Mouse (Mus musculus) cerebellum, adult 11-12 months (tissue): ENCODE results near the gene Sec14l1.

ENCODE experiments used
- DNase-seq: peaks from one replicate; pipeline ENCODE4 v3.0.0; 2022

The Sec14l1 gene

GRCm38 (mm10) chr11:117088271-117088991 is 26.5 kb upstream of the Sec14l1 start:
- no peak for DNase-seq

DNA sequence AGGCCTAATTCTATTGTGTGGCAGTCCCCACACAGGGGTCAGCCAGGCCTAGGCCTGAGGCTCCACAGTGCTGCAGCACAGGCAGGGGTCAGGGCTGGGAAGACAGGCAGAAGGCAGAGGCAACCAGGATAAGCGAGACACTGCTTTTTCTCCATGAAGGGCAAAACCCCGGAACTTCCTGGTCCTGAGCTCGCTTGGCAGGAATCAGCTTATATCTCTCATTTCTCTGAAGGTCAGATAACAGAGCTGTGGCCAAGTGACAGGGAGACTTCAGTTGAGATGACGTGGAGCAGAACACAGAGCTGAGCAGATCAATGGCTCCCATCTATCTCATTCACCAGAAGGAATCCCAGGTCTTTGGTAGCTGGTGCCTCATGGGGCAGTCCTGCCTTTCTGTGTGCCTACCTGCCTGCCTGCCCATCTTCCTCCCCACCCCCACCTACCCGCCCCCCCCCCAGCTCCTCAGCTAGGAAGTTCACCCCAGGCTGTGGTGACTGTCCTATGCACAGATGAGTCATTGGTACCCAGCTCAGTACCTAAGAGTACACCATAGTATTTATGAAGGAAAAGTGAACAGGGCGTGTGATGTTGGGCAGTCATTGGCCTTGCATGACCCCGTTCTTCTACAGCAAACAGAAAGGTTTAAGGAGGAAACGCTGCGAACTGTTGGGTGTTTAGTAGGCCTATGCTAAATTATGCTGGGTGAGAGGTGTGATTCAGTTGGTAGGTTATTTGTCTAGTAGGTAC is 25.1 kb upstream of the Sec14l1 start:
- no peak for DNase-seq

DNA sequence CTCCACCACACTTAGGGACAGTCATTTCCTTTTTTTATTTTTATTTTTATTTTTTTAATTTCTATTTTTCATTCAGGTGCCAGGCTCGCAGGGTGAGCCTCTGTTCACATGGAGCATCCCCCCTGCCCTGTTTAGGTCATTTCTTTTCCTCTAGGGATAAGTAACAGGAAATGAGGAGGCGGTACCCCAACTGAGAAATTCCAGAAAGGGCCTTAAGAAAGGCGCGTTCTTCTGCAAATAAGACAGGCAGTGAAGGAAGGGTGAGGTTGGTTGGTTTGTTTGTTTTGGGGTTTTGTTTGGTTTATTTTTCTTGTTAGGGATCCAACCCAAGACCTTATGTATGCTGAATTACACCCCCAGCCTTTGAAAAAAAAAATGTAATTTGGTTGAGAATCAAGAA is 23.6 kb upstream of the Sec14l1 start:
- DNase-seq, result no peak

GRCm38 (mm10) chr11:117091845-117092244 is 23.1 kb upstream of the Sec14l1 start:
- DNase-seq, result no peak

DNA sequence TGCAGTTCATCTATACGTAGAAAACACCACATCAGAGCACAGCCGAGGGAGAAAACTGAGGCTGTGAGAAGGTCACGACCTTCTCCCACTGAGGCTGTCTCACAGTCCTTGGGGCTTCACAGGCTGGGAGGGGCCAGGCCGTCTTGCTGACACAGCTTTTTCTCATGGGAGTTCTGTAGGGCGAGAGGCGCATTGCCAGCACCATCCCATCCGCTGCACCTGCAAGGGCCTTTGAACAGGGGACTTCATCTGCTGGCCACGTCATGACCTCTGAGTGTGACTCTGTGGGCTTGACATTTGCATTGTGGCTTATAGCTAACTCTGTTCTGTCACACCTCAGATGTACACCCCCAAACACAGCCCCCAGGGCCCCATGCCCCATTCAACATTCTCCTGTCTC is 22.3 kb upstream of the Sec14l1 start:
- no peak for DNase-seq

GRCm38 (mm10) chr11:117093900-117094552 is 20.9 kb upstream of the Sec14l1 start:
- no peak for DNase-seq

DNA sequence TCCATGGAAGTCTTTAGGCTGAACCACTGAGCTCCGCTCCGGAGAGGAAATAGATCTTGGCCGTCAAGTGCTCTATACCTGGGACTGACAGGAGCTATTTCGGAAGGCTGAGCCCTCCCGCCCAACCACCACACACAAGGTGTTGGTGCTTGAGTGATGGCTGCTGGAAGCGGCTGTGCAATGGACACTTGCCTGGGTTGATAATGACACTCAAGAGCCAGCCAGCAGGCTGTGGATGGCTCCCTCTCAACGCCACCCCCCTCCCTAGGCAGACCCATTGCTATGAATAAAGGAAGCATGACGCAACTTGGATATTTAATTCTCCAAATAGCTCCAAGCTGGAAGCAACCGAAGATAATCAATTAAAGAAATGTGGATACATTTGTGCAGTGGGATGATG is 20.3 kb upstream of the Sec14l1 start:
- DNase-seq, result no peak

DNA sequence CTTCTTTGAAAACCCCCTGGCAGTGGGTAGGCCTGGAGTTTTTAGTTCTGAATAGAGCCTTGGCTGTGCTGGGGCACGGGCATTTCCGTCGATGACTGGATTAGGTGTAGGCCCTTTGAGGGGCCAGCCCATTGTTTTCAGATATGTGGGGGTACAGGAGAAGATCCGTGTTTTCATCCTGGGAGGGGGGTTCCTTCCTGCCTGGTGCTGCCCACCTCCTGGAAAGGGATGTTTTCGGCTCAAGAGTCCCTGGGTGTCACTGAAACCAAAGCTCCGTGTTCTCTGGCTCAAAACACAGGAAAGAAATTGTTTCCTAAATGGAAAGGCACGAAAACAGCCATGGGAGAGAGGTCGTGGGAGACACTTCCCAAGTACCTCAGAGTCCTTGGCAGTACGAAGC is 17.9 kb upstream of the Sec14l1 start:
- no peak for DNase-seq

DNA sequence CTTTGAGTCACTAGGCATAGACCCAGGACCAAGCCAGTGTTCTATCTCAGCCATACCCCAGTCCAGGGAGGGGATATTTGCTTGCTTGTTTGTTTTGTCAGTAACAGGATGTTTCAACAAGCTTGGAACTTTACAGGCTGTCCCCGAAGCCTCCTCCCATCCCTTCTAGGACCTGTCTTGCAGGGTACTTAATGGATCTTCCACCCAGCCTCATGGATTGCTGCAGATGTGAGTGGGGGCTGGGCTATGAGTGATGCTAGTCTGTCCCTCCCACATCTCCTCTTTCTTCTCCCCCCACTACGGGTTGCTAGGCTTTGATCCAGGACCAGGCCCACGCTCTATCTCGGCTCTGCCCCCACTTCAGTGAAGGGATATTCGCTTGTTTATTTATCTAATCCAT is 16.8 kb upstream of the Sec14l1 start:
- no peak for DNase-seq

DNA sequence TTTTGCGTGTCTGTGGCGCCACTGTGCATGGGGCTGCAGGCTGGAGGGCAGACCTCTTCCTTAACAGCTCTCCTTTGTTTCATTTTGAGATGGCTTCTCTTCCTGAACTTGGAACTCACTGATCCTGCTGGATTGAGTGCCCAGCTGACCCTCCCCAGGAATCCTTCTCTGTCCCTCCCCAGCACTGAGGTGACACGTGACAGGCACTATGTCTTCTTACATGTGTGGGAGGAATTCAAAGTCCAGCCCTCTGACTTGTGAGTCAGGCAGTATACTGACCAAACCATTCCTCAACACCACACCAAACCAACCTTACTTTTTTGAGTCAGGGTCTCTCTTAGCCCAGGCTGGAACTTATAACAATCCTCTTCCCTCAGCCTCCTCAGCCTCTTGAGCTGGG is 16.2 kb upstream of the Sec14l1 start:
- no peak for DNase-seq

DNA sequence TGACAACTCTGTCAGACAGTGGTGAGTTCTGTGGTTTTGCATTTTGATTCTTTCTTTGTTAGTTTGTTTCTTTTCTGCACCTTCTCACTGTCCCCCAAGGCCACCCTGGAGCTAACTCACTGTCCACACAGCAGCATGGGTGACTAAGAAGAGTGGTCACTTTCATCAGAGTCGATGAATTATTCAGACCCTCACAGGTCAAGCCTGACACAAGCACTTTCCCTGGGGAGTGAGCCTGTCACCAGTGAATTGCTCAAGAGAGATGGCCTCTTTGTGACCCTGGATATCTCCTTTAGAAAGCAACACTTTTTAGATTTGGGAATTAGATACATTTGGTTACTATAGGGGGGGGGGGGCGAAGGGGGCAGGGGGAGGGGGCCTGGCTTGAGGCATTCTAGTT is 15.6 kb upstream of the Sec14l1 start:
- DNase-seq, result no peak

DNA sequence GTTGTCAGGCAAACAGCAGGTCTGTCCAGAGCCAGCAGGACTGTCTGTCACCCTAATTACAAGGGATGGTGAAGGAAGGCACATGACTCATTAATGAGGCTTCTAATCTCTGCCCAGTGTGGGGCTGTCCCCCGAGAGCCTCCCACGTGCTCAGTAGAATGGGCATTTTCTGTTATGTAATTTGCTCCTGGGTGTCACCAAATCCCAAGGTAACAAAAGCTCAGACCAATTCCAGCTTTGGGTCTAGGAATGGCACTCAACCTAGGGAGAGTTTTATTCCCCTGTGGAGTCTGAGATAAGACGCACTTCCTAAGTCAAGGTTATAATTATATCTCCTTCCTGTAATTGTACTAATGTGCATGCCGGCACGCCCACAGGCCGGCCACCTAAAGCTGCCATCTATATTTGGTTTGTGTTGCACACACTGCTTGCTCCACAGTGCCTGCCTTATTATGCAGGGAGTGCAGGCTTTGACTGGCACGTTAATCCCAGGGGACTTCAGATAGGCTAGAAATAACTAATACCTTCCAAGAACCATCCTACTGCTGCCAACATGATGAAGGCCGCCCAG is 13.5 kb upstream of the Sec14l1 start:
- DNase-seq, result no peak

DNA sequence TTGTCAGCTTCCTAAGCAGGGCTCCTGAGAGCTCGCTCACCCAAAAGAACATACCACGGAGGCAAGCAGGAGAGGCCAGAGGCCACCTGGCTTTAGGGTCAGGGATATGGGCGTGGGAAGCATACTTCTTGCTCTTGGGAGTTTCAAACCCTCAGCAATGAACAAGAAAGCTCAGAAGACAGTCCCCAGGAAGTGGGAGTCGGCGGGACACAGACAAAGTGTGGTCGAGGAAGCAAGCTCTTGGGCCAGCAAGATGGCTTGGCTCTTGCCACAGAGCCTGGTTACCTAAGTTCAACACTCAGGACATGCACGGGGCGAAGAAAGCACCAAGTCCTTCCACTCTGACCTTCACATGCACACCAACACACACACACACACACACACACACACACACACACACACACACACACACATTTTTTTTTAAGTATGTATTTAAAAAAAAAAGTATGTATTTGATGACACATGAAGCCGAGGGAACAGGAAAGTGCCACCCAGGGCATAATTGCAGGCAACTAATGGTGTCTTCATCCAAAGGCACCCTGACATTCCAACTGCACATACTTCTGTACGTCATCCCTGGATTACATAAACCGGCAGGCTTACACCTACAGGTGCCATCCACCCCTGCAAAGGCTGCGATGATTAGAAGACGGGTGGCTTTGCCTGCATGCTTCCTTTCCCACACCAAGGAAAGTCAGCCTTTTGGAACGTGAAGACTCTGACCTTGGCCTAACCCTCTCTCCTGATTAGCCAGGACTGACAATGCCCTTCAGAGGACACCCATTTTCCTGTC is 12.8 kb upstream of the Sec14l1 start:
- DNase-seq, result no peak

DNA sequence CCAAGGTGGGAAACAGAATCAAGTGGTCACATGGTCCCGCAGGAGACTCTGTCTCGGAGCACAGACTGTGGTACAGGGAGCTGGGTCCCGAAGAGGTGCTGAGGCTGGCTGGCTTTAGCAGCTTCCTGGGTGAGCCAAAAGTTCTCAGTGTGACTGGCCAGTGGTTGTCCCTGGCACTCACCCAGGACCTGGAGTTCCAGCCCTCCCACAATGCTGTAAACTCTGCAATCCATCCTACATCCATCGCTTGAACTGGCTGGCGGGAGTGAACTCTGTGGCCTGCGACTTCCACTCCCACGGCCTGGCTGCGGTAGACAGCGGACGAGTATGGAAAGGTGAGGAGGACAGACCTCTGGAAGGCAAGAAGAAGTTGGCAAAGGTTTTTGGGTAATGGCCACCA is 11.4 kb upstream of the Sec14l1 start:
- no peak for DNase-seq

GRCm38 (mm10) chr11:117104044-117104757 is 10.8 kb upstream of the Sec14l1 start:
- no peak for DNase-seq

GRCm38 (mm10) chr11:117105315-117105714 is 9.7 kb upstream of the Sec14l1 start:
- DNase-seq, result no peak

DNA sequence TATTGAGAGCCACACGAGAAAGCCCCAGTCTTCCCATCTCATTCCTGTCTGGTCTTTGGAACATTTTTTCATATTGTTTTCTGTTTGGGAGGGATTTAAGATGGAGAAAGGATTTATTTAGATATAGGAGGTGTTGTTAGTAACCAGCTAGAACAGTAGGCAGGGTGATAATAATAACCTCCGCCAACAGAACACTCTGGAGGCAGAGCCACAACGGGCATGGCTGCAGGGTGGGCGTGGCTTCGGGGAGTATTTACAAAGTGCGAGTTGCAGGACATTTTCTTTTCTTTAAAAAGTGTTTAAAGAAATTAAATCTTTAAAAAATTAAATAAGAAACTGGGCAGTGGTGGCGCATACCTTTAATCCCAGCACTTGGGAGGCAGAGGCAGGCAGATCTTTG is 9.1 kb upstream of the Sec14l1 start:
- DNase-seq, result no peak

GRCm38 (mm10) chr11:117106633-117107334 is 8.2 kb upstream of the Sec14l1 start:
- no peak for DNase-seq

DNA sequence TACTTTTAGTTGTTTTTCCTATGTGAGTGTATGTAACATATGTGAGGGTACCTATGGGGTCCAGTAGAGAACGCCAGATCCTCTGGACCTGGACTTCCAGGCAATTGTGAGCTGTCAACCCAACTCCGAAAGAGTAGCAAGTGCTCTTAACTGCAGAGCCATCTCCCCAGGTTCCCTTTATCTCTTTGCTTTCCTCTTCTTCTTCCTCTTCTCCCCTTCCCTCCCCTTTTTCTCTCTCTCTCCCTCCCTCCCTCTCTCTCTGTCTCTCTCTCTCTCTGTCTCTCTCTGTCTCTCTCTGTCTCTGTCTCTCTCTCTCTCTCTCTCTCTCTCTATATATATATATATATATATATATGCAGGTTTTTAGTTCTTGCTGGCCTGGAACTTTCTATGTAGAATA is 7.1 kb upstream of the Sec14l1 start:
- no peak for DNase-seq

DNA sequence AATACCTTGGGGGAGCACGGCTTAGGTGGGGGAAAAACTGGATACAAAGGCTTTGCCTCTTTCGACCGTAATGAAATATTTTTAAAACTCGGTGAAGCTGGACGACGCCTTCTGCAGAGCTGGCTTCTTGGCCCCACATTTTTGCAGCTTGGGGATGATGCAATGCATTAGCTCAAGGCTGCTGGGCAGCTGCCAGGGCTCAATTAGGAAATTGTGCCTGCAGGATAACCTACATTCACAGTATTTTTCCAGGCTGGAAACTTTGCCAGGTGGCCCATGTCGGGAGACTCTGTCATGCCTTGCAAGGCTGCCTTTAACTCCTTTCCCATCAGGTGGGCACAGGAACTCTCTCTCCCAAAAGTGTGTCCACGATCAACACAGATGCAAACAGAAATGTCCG is 6.4 kb upstream of the Sec14l1 start:
- peak; percentile 90 for DNase-seq

DNA sequence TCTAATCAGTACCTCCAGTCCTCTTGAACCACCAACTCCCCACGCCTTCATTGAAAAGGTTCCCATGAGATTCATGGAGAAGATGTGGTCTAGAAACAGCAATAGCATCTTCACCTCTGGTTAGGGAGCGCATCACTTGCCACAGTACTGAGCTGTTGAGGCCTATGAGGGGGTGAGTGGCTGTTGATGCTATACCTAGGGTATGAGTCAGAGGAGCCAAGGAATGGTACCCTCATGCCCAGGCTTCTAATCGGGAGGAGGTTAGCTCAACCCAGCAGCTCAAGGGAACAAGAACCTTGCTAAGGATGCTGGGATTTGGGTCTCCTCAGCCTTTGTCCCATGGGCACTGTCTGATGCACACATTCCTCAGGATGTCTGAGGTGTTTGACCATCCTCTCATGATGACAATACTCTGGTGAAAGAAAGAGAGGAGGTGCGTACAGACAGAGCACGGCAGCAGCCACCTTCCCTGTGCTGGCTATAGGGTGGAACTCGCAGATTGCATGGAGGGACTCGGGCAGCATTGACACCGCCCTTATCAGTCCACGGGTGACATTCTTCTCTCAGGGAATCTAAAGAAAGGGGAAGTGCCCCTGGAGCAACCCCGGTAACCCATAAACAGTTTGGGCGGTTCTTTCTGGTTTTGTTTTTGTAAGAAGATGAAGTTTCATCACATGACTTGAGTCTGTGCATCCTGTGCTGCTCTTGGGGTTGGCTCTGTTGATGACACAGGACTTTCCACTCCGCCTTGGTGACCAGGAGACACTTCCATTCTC is 5.6 kb upstream of the Sec14l1 start:
- no peak for DNase-seq
